Mouse (Mus musculus) A20 (cell line): ENCODE measurements around the gene Slc4a1.
A peak's percentile ranks its signal among the peaks of the same experiment; 100 is the strongest.

Experiments used
- DNase-seq: peaks from one replicate; pipeline ENCODE4 v3.0.0-alpha.2; 2011; ENCODE audit warnings: low read depth, low spot score

Gene Slc4a1

GRCm38 (mm10) chr11:102350981-102351523 lies 15.0 kb downstream of the Slc4a1 start:
- DNase-seq: no peak

GRCm38 (mm10) chr11:102350416-102350815 lies 15.6 kb downstream of the Slc4a1 start:
- DNase-seq: no peak

GRCm38 (mm10) chr11:102349189-102349954 lies 16.6 kb downstream of the Slc4a1 start:
- DNase-seq: no peak

- DNase-seq: no peak
Observed at GRCm38 (mm10) chr11:102348771-102349170, 17.2 kb downstream of the Slc4a1 start.

- no peak for DNase-seq
Observed at GRCm38 (mm10) chr11:102348101-102348585, 17.9 kb downstream of the Slc4a1 start.

- DNase-seq: no peak
Observed at GRCm38 (mm10) chr11:102347683-102348082, 18.3 kb downstream of the Slc4a1 start.

- peak; percentile 9 for DNase-seq
Observed at GRCm38 (mm10) chr11:102346926-102347325, 19.1 kb downstream of the Slc4a1 start.

- DNase-seq: no peak
Observed at GRCm38 (mm10) chr11:102344458-102344857, 21.5 kb downstream of the Slc4a1 start.

- DNase-seq: no peak
Observed at GRCm38 (mm10) chr11:102342742-102343141, 23.3 kb downstream of the Slc4a1 start.

- DNase-seq: no peak
Observed at GRCm38 (mm10) chr11:102341101-102341500, 24.9 kb downstream of the Slc4a1 start.

- DNase-seq: peak; percentile 11
Observed at GRCm38 (mm10) chr11:102339624-102340023, 26.4 kb downstream of the Slc4a1 start.

- no peak for DNase-seq
Observed at GRCm38 (mm10) chr11:102339195-102339594, 26.8 kb downstream of the Slc4a1 start.

- DNase-seq: no peak
Observed at GRCm38 (mm10) chr11:102338561-102338960, 27.4 kb downstream of the Slc4a1 start.

- no peak for DNase-seq
Observed at GRCm38 (mm10) chr11:102337921-102338320, 28.1 kb downstream of the Slc4a1 start.

GRCm38 (mm10) chr11:102336191-102336590 lies 29.8 kb downstream of the Slc4a1 start:
- DNase-seq: no peak

GRCm38 (mm10) chr11:102334973-102335700 lies 30.9 kb downstream of the Slc4a1 start:
- no peak for DNase-seq

- no peak for DNase-seq
Observed at GRCm38 (mm10) chr11:102334010-102334409, 32.0 kb downstream of the Slc4a1 start.

GRCm38 (mm10) chr11:102333061-102333460 lies 32.9 kb downstream of the Slc4a1 start:
- no peak for DNase-seq

GRCm38 (mm10) chr11:102331806-102332205 lies 34.2 kb downstream of the Slc4a1 start:
- DNase-seq: no peak

- DNase-seq: no peak
Observed at GRCm38 (mm10) chr11:102330039-102330438, 36.0 kb downstream of the Slc4a1 start.

- DNase-seq: no peak
Observed at GRCm38 (mm10) chr11:102329518-102329917, 36.5 kb downstream of the Slc4a1 start.

- DNase-seq: peak; percentile 47
Observed at GRCm38 (mm10) chr11:102327839-102328238, 38.2 kb downstream of the Slc4a1 start.
